Comparison of ENCODE assay signal across 12 mouse cellular contexts in genomic region chr8:75211461-75211860, GRCm38 (mm10). TPM values are rescaled to one million over a fixed set of nuclear protein-coding genes. Genes with fewer than 3 reads are reported as not detected.
DNase-seq lines count a peak whose midpoint lies in the region; ATAC-seq and TF ChIP-seq lines count a peak whose summit lies in the region.
"Had no signal": no experiment of that assay in that cellular context is flagged by ENCODE, and none has a peak within 500 bp of the region (broad histone marks: within the 10 kb centered on the region; RNA-seq: fewer than 3 reads in every experiment).

No protein-coding gene starts in this region.

- no peak overlapping the region for H3K4me3 ChIP-seq in lung, postnatal 0 days (ENCODE audit: low read depth, low read length)
- H3K4me3 ChIP-seq: embryonic facial prominence, embryonic 15.5 days; midbrain, embryonic 12.5 days had no signal

- no peak overlapping the region for H3K9ac ChIP-seq in lung, postnatal 0 days (replicated peaks; ENCODE audit: low read depth)
- H3K9ac ChIP-seq: embryonic facial prominence, embryonic 15.5 days; midbrain, embryonic 12.5 days had no signal

- no peak overlapping the region for H3K4me2 ChIP-seq in lung, postnatal 0 days (replicated peaks; ENCODE audit: low read depth, low read length)
- H3K4me2 ChIP-seq: embryonic facial prominence, embryonic 15.5 days; midbrain, embryonic 12.5 days had no signal

- peaks cover 28% of the 10 kb centered on the region for H3K27me3 ChIP-seq in lung, postnatal 0 days (replicated peaks; ENCODE audit: insufficient read depth, low read length)

- TF ChIP-seq EP300 in lung, postnatal 0 days (IDR thresholded peaks at IDR 0.05) = 0 out of 2 replicates have a peak, but pooled peaks have one; percentile 26

- 12% methylated on average over 3 of the region's 3 CpGs for WGBS in lung, postnatal 0 days

- no peaks in the 10 kb centered on the region for H3K9me3 ChIP-seq in lung, postnatal 0 days (ENCODE audit: low read length)
- H3K9me3 ChIP-seq: embryonic facial prominence, embryonic 15.5 days; midbrain, embryonic 12.5 days had no signal

- peaks cover 6% of the 10 kb centered on the region for H3K4me1 ChIP-seq in lung, postnatal 0 days (ENCODE audit: insufficient read depth, low read depth, low read length)

- TF ChIP-seq CTCF in lung, postnatal 0 days (IDR thresholded peaks at IDR 0.05) = no peak

- H3K27ac ChIP-seq in lung, postnatal 0 days (ENCODE audit: low read length) = no peak overlapping the region
- H3K27ac ChIP-seq: embryonic facial prominence, embryonic 15.5 days; midbrain, embryonic 12.5 days had no signal

- DNase-seq in cerebellum, adult 11 months = peak; percentile 39
- peak; percentile 91 for DNase-seq in adrenal gland, postnatal 10 days
- DNase-seq in heart, postnatal 4 days = peak; percentile 84
- DNase-seq in lung, postnatal 0 days (ENCODE audit: low spot score) = peak; percentile 65
- no peak for DNase-seq in frontal cortex, postnatal 36 days (ENCODE audit: low spot score in 2 of 2)
- no peak for DNase-seq in T-cell, adult 2 months (ENCODE audit: low spot score)
- DNase-seq: spleen, adult 18-20 months had no signal

- no peaks in the 10 kb centered on the region for H3K36me3 ChIP-seq in lung, postnatal 0 days (ENCODE audit: insufficient read depth, low read length)
- H3K36me3 ChIP-seq: embryonic facial prominence, embryonic 15.5 days; midbrain, embryonic 12.5 days had no signal

- no peak for ATAC-seq in cerebellum, adult (ENCODE audit: insufficient number of reproducible peaks, low FRiP score, low TSS enrichment)
- peak; percentile 69 for ATAC-seq in lung, postnatal 0 days
- ATAC-seq in erythroblast, adult 5-6 weeks (replicated peaks; ENCODE audit: low FRiP score, poor library complexity, severe bottlenecking) = no peak
- ATAC-seq: intestine, postnatal 0 days had no signal

RNA-seq across cellular contexts. Expression of gene Rasd2, which starts 2.3 kb away (rescaled TPM):
- 1 to 10 TPM; 1.6 to 1.7 TPM for total RNA-seq in adrenal gland, postnatal 10 days (2021)
- total RNA-seq in heart, postnatal 4 days (2021) = 1 to 10 TPM; 2.2 TPM
- 1.1 and 1.4 TPM in 2 replicates for polyA plus RNA-seq in lung, postnatal 0 days (2015; fragmentation: Nextera tagmentation; extraction: Ambion mirVana)
- total RNA-seq in erythroblast, adult 5-6 weeks (2015; ENCODE audit: low replicate concordance) = not detected in 2 replicates
- total RNA-seq in erythroblast, adult 5-6 weeks (2017; ENCODE audit: low replicate concordance) = not detected in 2 replicates

Comparison
In these comparisons a context has a peak if more than half of its experiments do, and no peak if none do; other contexts are left out.
1. DNase-seq: peak in cerebellum, adult 11 months (single experiment), adrenal gland, postnatal 10 days (single experiment), heart, postnatal 4 days (single experiment) and lung, postnatal 0 days (single experiment); none in frontal cortex, postnatal 36 days (0 of 2) and T-cell, adult 2 months (single experiment).